In the genomic region with DNA sequence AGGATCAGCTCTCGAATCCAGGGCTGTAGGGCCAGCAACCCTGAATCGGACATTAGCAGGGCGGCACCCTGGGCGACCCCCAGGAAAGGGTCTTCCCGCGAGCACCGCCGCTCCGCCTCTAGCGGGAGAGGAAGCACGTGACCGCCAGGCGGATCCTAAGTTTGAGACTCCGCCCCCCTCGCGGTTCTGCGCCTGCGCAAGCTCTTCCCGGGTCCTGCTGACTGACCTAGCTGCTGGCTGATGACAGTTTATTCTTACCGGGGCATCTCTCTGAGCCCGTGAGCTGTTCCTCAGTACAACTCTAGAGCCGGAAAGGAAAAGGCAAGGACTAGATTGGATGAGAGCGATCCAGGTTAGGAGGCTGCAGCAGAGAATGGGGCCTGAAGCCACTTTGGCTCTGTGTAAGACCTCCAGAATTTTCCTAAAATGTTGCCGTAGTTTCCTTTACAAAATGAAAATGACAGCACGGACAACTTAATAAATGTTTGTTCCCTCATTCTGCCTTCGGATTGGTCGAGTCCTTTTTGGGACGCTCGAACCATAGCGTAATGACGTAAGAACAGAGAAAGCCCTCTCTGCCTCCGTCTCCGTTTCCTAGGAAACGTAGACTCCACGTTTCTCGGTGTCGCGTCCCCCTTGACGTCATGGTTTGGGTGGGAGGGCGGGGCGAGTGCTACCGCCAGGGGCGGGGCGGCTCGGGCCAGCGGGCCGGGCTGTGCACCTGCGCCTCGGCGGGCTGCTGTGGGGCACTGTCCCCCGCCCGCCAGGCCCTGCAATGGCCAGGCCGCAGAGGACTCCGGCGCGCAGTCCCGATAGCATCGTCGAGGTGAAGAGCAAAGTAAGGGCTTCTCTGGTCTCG, we compare ENCODE assay signal across 8 mouse cellular contexts. TPM values are rescaled to one million over a fixed set of nuclear protein-coding genes. Genes with fewer than 3 reads are reported as not detected.
DNase-seq lines count a peak whose midpoint lies in the region; ATAC-seq and TF ChIP-seq lines count a peak whose summit lies in the region.

Gene Acd, minus strand, starts transcription at position 137 of the 859 bp plus-strand sequence.
Gene Pard6a, plus strand, starts transcription at position 183 of the 859 bp plus-strand sequence.

- peak; percentile 79 for ATAC-seq in activated CD4-positive, CD25-positive, alpha-beta regulatory T cell, adult 4 months
- peak; percentile 78 for ATAC-seq in megakaryocyte progenitor cell, adult 5-6 weeks (replicated peaks; ENCODE audit: poor library complexity)

- peak; percentile 80; the same call in 1 of the 2 replicates for TF ChIP-seq POLR2A in cortical plate, adult 2 months (IDR thresholded peaks at IDR 0.05; ENCODE audit: extremely low read depth, insufficient read depth, low read length)

- peak; percentile 98 for DNase-seq in gastrocnemius, postnatal 10 days
- DNase-seq in induced T-regulatory cell, adult 2 months (ENCODE audit: low read depth) = peak; percentile 97
- DNase-seq in left cerebral cortex, adult 9 months (ENCODE audit: low spot score in 2 of 2) = peak; percentile 87 to 95
- DNase-seq in right cerebral cortex, postnatal 14 days = peak; percentile 95
- peak; percentile 94 for DNase-seq in urinary bladder, postnatal 36 days (ENCODE audit: low spot score in 2 of 2)

- peak within 1 kb of the TSS; percentile 92 for H3K27ac ChIP-seq in cortical plate, adult 2 months (ENCODE audit: insufficient read depth, low read length)

- TF ChIP-seq CTCF in cortical plate, adult 2 months (IDR thresholded peaks at IDR 0.05; ENCODE audit: extremely low read depth, insufficient read depth, low read length) = no peak

- no peaks in the 10 kb centered on the region for H3K4me1 ChIP-seq in cortical plate, adult 2 months (ENCODE audit: control insufficient read depth, insufficient read depth, low read length)

- H3K4me3 ChIP-seq in cortical plate, adult 2 months (ENCODE audit: insufficient read depth, low read length) = peak within 1 kb of the TSS; percentile 72

RNA-seq across cellular contexts. Expression of gene Acd, which starts in this region (rescaled TPM):
- polyA plus RNA-seq in activated CD4-positive, CD25-positive, alpha-beta regulatory T cell, adult 4 months (2017; shearing (Covaris generic)) = 10 to 100 TPM; 50.0 to 57.3 TPM
- polyA plus RNA-seq in cortical plate, adult 2 months (2012; rRNA removed) = 49.4 and 52.3 TPM in 2 replicates
- 10 to 100 TPM; 12.9 to 15.2 TPM for total RNA-seq in gastrocnemius, postnatal 10 days (2021)
- total RNA-seq in megakaryocyte progenitor cell, adult 5-6 weeks (2015) = 40.1 and 56.7 TPM in 2 replicates
- total RNA-seq in megakaryocyte progenitor cell, adult 5-6 weeks (2017) = 21.4 and 28.1 TPM in 2 replicates

RNA-seq across cellular contexts. Expression of gene Pard6a, which starts in this region (rescaled TPM):
- polyA plus RNA-seq in activated CD4-positive, CD25-positive, alpha-beta regulatory T cell, adult 4 months (2017; shearing (Covaris generic)) = 10 to 100 TPM; 10.8 to 13.8 TPM
- 57.3 and 58.1 TPM in 2 replicates for polyA plus RNA-seq in cortical plate, adult 2 months (2012; rRNA removed)
- total RNA-seq in gastrocnemius, postnatal 10 days (2021) = 1 to 10 TPM; 6.0 to 7.8 TPM
- 5.8 and 7.1 TPM in 2 replicates for total RNA-seq in megakaryocyte progenitor cell, adult 5-6 weeks (2015)
- total RNA-seq in megakaryocyte progenitor cell, adult 5-6 weeks (2017) = 16.2 and 23.9 TPM in 2 replicates

Comparison
In these comparisons a context has a peak if more than half of its experiments do, and no peak if none do; other contexts are left out.
1. Peak in every context shown above with its lines: DNase-seq, ATAC-seq, H3K4me3 ChIP-seq and H3K27ac ChIP-seq.